Mouse (Mus musculus) ES-E14 (cell line): ENCODE results near the gene Nipsnap3a. TPM values are rescaled to one million over a fixed set of nuclear protein-coding genes. Genes with fewer than 3 reads are reported as not detected.

Source experiments
- DNase-seq: peaks from one replicate; pipeline ENCODE4 v3.0.0-alpha.2; 2013; ENCODE audit warnings: low read depth, low spot score
- H3K27ac ChIP-seq: 2 replicates; pipeline ENCODE4 v1.5.1; 2012; ENCODE audit warnings: low read depth, mild to moderate bottlenecking, low read length, moderate library complexity, mixed read lengths; ENCODE audit not compliant: poor library complexity, insufficient read depth, severe bottlenecking
- H3K36me3 ChIP-seq: 2 replicates; pipeline ENCODE4 v1.6.1; 2012; ENCODE audit warnings: mild to moderate bottlenecking, low read length, moderate library complexity, mixed read lengths; ENCODE audit not compliant: control insufficient read depth, poor library complexity, insufficient read depth, severe bottlenecking
- H3K4me1 ChIP-seq, 2 experiments: fragments of 150-350 bp in 1 of 2; sonication (generic) in 1 of 2; 2 replicates each; pipeline ENCODE4 v1.6.1; 2012; ENCODE audit warnings: low read length in 2 of 2, mild to moderate bottlenecking in 1 of 2, mixed read lengths in 1 of 2; ENCODE audit not compliant: control insufficient read depth in 2 of 2, insufficient read depth in 2 of 2, poor library complexity in 1 of 2
- H3K4me3 ChIP-seq, 2 experiments: fragments of 150-350 bp in 1 of 2; sonication (generic) in 1 of 2; 2 replicates each; pipeline ENCODE4 v1.5.1; 2012; ENCODE audit warnings: low read length in 2 of 2, low read depth in 1 of 2, mild to moderate bottlenecking in 1 of 2, mixed read lengths in 1 of 2; ENCODE audit not compliant: insufficient read depth in 1 of 2, poor library complexity in 1 of 2, severe bottlenecking in 1 of 2
- H3K9ac ChIP-seq: 2 replicates; pipeline ENCODE4 v1.6.1; 2012; ENCODE audit warnings: low read depth, mild to moderate bottlenecking, low read length, mixed read lengths; ENCODE audit not compliant: poor library complexity, insufficient read depth, severe bottlenecking
- H3K9me3 ChIP-seq: fragments of 150-350 bp; sonication (generic); 2 replicates; pipeline ENCODE4 v1.6.1; 2012; ENCODE audit warnings: low read depth, mild to moderate bottlenecking, low read length; ENCODE audit not compliant: control insufficient read depth, insufficient read depth
- CHD2 ChIP-seq: IDR thresholded peaks from 2 replicates; pipeline ENCODE4 v1.6.1; 2014; ENCODE audit warnings: mild to moderate bottlenecking, low read depth, low read length, inconsistent platforms
- HCFC1 ChIP-seq: IDR thresholded peaks from 2 replicates; pipeline ENCODE4 v1.6.1; 2012; ENCODE audit warnings: low read length, inconsistent platforms, borderline replicate concordance; ENCODE audit not compliant: insufficient read depth
- MAFK ChIP-seq: IDR thresholded peaks from 2 replicates; pipeline ENCODE4 v1.6.1; 2014; ENCODE audit warnings: mild to moderate bottlenecking, low read depth, low read length, inconsistent platforms; ENCODE audit not compliant: insufficient read depth
- ZC3H11A ChIP-seq: IDR thresholded peaks from 2 replicates; pipeline ENCODE4 v1.6.1; 2012; ENCODE audit warnings: low read depth, mild to moderate bottlenecking, inconsistent platforms, low read length, borderline replicate concordance
- ZNF384 ChIP-seq: IDR thresholded peaks from 2 replicates; pipeline ENCODE4 v1.6.1; 2012; ENCODE audit warnings: low read depth, low read length, inconsistent platforms
- in situ Hi-C, 2 experiments: fragments of 600-800 bp; cut with MboI; formaldehyde crosslinking; loops; one replicate each; pipeline ENCODE4 v1.15.1; 2025; ENCODE audit warnings: low sequenced_read_pairs in 2 of 2, inconsistent platforms in 1 of 2; ENCODE audit not compliant: unreplicated experiment in 2 of 2
- total RNA-seq: library from RNA; depleted of rRNA; stranded (reverse); fragments of 300-350 nt; gene quantifications from 2 replicates; pipeline ENCODE4 v1.2.3, GENCODE M21; 2012

Gene Nipsnap3a
- total RNA-seq, 1 experiment: not detected

- H3K4me1 ChIP-seq: peaks cover 0 to 3% of the 10 kb centered on the region in 2 experiments; a peak in 2 of 4 replicates
- in situ Hi-C loops: no loop called here
- H3K27ac ChIP-seq: no peak overlapping the region
- H3K9ac ChIP-seq: no peak overlapping the region
- H3K4me3 ChIP-seq: no peak overlapping the region
- no peak for DNase-seq
- no peaks in the 10 kb centered on the region for H3K9me3 ChIP-seq
- TF ChIP-seq ZNF384: no peak
- TF ChIP-seq ZC3H11A: no peak
- no peak for TF ChIP-seq HCFC1
- TF ChIP-seq MAFK: no peak
- no peak for TF ChIP-seq CHD2
- no peaks in the 10 kb centered on the region for H3K36me3 ChIP-seq
Measured at GRCm38 (mm10) chr4:53009871-53010270, 20.8 kb downstream of the Nipsnap3a start.

DNA sequence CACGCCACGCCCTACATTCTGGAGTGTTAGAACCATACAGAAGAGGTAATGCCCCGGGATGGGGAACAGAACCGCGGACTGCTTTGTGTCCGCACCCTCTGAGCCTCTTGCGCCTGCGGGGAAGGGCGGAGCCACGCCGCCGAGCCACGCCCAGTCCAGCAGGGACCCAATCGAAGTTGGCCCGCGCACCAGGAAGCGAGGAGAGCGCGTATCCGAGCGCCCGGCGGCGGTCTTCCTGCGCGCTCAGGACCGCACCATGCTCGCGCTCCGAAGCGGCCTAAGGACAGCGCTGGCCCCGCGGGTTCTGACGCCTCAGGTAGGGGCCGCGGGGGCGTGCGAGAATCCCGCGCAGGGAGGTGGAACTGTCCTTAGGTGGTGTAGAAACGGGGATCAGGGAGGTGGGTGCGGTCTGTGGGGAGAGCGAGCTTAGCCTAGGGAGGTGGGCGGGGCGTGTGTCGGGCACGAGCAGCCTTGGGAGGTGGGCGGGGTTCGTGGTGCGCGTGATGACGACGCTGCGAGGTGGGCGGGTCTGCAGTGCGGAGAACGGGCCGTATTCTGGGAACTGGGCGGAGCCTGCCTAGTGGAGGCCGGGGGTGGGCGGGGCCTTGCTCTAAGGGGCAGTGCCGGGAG, 22.8 kb downstream of the Nipsnap3a start, which contains the start of gene Nipsnap3b:
Gene Nipsnap3b (plus strand): TSS at position 149 of the 630 bp plus-strand sequence.
- H3K9ac ChIP-seq: peak within 1 kb of the TSS; percentile 95
- no peak for TF ChIP-seq CHD2
- TF ChIP-seq HCFC1: no peak
- no peak for TF ChIP-seq ZNF384
- no peak for TF ChIP-seq MAFK
- TF ChIP-seq ZC3H11A: no peak
- in situ Hi-C loops: no loop called here

GRCm38 (mm10) chr4:53014421-53014820, 25.3 kb downstream of the Nipsnap3a start:
- in situ Hi-C loops: no loop called here
- no peak for DNase-seq
- Histone ChIP-seq H3K4me1 (peaks cover 0 to 3% of the 10 kb centered on the region in 2 experiments; a peak in 2 of 4 replicates), H3K36me3 (no peaks in the 10 kb centered on the region; the same call in 1 of the 2 replicates), H3K27ac (no peak overlapping the region), H3K9ac (no peak overlapping the region), H3K4me3 (no peak overlapping the region), H3K9me3 (peaks cover 2% of the 10 kb centered on the region; the same call in 1 of the 2 replicates)
- TF ChIP-seq ZNF384: no peak
- TF ChIP-seq CHD2: no peak
- no peak for TF ChIP-seq ZC3H11A

More for the DNA sequence above, 22.8 kb downstream of the Nipsnap3a start, which contains the start of gene Nipsnap3b:
- peak within 1 kb of the TSS; percentile 83; the same call in 1 of the 2 replicates for H3K27ac ChIP-seq
- H3K4me1 ChIP-seq: peaks cover 0 to 3% of the 10 kb centered on the region in 2 experiments; a peak in 2 of 4 replicates
- peak; percentile 96 for DNase-seq
- peaks cover 1% of the 10 kb centered on the region; the same call in 1 of the 2 replicates for H3K9me3 ChIP-seq
- no peaks in the 10 kb centered on the region; the same call in 1 of the 2 replicates for H3K36me3 ChIP-seq
- peak within 1 kb of the TSS; percentile 91 to 95 for H3K4me3 ChIP-seq

GRCm38 (mm10) chr4:53015024-53015423, 26.0 kb downstream of the Nipsnap3a start:
- DNase-seq: no peak
- Histone ChIP-seq H3K27ac (no peak overlapping the region), H3K4me1 (peaks cover 0 to 3% of the 10 kb centered on the region in 2 experiments; a peak in 2 of 4 replicates), H3K9ac (no peak overlapping the region), H3K36me3 (no peaks in the 10 kb centered on the region; the same call in 1 of the 2 replicates), H3K9me3 (peaks cover 2% of the 10 kb centered on the region; the same call in 1 of the 2 replicates), H3K4me3 (no peak overlapping the region)
- TF ChIP-seq ZC3H11A: no peak
- TF ChIP-seq HCFC1: no peak
- no peak for TF ChIP-seq CHD2
- in situ Hi-C loops: no loop called here

- TF ChIP-seq ZC3H11A: no peak
- no peak for TF ChIP-seq CHD2
- no peak for TF ChIP-seq MAFK
- TF ChIP-seq HCFC1: no peak
- no peak for TF ChIP-seq ZNF384
- Histone ChIP-seq H3K9ac (no peak overlapping the region), H3K4me1 (no peaks in the 10 kb centered on the region), H3K4me3 (no peak overlapping the region), H3K9me3 (peaks cover 2% of the 10 kb centered on the region; the same call in 1 of the 2 replicates), H3K36me3 (peaks cover 2% of the 10 kb centered on the region), H3K27ac (no peak overlapping the region)
- in situ Hi-C loops: no loop called here
- DNase-seq: no peak
Measured at GRCm38 (mm10) chr4:53018392-53018791, 29.3 kb downstream of the Nipsnap3a start.
